Mouse (Mus musculus): ENCODE results near the gene Trim60.
"Not testable (repeated sequence)": the region's sequence is repeated elsewhere in the genome, so short reads cannot be mapped to it uniquely, and the experiment has no call there.

DNA sequence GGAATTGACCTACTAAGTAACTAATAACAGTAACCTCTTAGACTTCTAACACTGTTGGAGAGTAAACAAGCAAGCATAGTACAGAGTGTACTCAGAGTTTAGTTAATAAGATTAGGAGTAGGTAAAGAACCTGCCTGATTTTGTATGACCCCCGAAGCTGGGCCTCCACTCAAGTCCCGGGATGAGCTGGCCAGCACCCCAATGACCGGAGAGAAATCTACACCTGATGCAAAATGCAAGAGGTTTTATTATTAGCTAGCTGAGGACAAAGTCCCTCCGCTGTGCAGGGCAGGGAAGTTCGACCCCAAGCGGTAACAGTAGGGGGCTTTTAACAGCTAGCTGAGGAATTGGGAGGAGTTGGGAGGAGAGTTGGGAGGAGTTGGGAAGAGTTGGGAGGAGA lies 10.8 kb downstream of the Trim60 start:
- not testable (repeated sequence) for TF ChIP-seq CTCF, POLR2A (IDR thresholded peaks at IDR 0.05; ENCODE audit: extremely low read depth, insufficient read depth, low read length)

All from cortical plate, adult 2 months (tissue).